Mouse (Mus musculus) olfactory bulb, adult 2 months (tissue): ENCODE results near the gene Tmem217.

Source experiments
- CTCF ChIP-seq: fragments of 200-500 bp; IDR thresholded peaks from 2 replicates; pipeline ENCODE4 v1.5.1; 2012; ENCODE audit warnings: low read depth, mild to moderate bottlenecking, low read length, moderate library complexity; ENCODE audit not compliant: insufficient read depth
- POLR2A ChIP-seq: fragments of 200-500 bp; IDR thresholded peaks from 2 replicates; pipeline ENCODE4 v1.6.1; 2012; ENCODE audit warnings: mild to moderate bottlenecking, low read depth, low read length, moderate library complexity; ENCODE audit not compliant: insufficient read depth

GRCm38 (mm10) chr17:29548494-29548893, 3.7 kb downstream of the Tmem217 start:
- TF ChIP-seq POLR2A: no peak
- TF ChIP-seq CTCF: no peak
